Mouse (Mus musculus) thymus, adult 2 months (tissue): ENCODE results near the gene Nfatc3.

Source experiments
- CTCF ChIP-seq: fragments of 200-500 bp; IDR thresholded peaks from 2 replicates; pipeline ENCODE4 v1.5.1; 2012; ENCODE audit warnings: mild to moderate bottlenecking, control low read depth, low read length, moderate library complexity, borderline replicate concordance; ENCODE audit not compliant: control insufficient read depth, poor library complexity, insufficient read depth; ENCODE audit errors: extremely low read depth
- POLR2A ChIP-seq: fragments of 200-500 bp; IDR thresholded peaks from 2 replicates; pipeline ENCODE4 v1.6.1; 2012; ENCODE audit warnings: mild to moderate bottlenecking, low read length, control low read depth, moderate library complexity; ENCODE audit not compliant: control insufficient read depth, poor library complexity, insufficient read depth; ENCODE audit errors: extremely low read depth

DNA sequence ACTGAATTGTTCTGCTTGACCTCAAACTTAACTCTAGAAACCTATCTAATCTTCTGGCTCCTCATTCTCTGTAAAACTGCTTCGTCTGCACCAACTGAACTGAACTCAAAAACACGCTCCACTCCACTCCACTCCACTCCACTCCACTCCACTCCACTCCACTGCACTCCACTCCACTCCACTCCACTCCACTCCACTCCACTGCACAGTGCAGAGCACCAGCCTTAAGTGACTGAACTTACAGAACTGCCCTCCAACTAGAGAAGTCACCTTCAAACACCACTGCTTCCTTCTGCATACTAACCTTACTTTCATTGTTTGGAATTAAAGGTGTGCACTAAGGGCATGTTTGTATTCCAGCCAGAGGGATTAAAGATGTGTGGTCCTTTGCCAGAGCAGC lies 53.4 kb downstream of the Nfatc3 start:
- TF ChIP-seq CTCF (no peak), POLR2A (no peak)
